Mouse (Mus musculus): ENCODE data around the gene Loxl3.

The Loxl3 gene

GRCm38 (mm10) chr6:83054871-83055431, 21.0 kb downstream of the Loxl3 start, which contains the start of gene Htra2:
Gene Htra2 (minus strand): TSS chr6:83055273.
- no peak for DNase-seq

- DNase-seq: no peak
Measured at GRCm38 (mm10) chr6:83057790-83058189, 23.8 kb downstream of the Loxl3 start, which contains the start of gene Dqx1. Gene Dqx1 (plus strand): TSS chr6:83057844.

- no peak for DNase-seq
Measured at GRCm38 (mm10) chr6:83058725-83059124, 24.8 kb downstream of the Loxl3 start.

- DNase-seq: no peak
Measured at GRCm38 (mm10) chr6:83065995-83066394, 32.0 kb downstream of the Loxl3 start.

- DNase-seq: no peak
Measured at GRCm38 (mm10) chr6:83066441-83066840, 32.5 kb downstream of the Loxl3 start.

- no peak for DNase-seq
Measured at GRCm38 (mm10) chr6:83068221-83068620, 34.2 kb downstream of the Loxl3 start.

- peak; percentile 24 for DNase-seq
Measured at GRCm38 (mm10) chr6:83068706-83069487, 34.9 kb downstream of the Loxl3 start.

GRCm38 (mm10) chr6:83069488-83070246, 35.7 kb downstream of the Loxl3 start:
- no peak for DNase-seq

- no peak for DNase-seq
Measured at GRCm38 (mm10) chr6:83070247-83070310, 36.1 kb downstream of the Loxl3 start, which contains the start of gene Tlx2. Gene Tlx2 (minus strand): TSS chr6:83070293.

- peak; percentile 60 for DNase-seq
Measured at GRCm38 (mm10) chr6:83070311-83071219, 36.6 kb downstream of the Loxl3 start.

- peak; percentile 45 for DNase-seq
Measured at GRCm38 (mm10) chr6:83071220-83071619, 37.2 kb downstream of the Loxl3 start.

GRCm38 (mm10) chr6:83074979-83075378, 41.0 kb downstream of the Loxl3 start:
- no peak for DNase-seq

GRCm38 (mm10) chr6:83077630-83078323, 43.8 kb downstream of the Loxl3 start, which contains the start of gene Pcgf1:
Gene Pcgf1 (plus strand): TSS chr6:83077869.
- peak; percentile 62 for DNase-seq

GRCm38 (mm10) chr6:83078324-83078858, 44.4 kb downstream of the Loxl3 start:
- peak; percentile 98 for DNase-seq

- no peak for DNase-seq
Measured at GRCm38 (mm10) chr6:83080210-83080609, 46.2 kb downstream of the Loxl3 start.

GRCm38 (mm10) chr6:83083497-83083896, 49.5 kb downstream of the Loxl3 start:
- DNase-seq: no peak

GRCm38 (mm10) chr6:83084477-83084876, 50.5 kb downstream of the Loxl3 start:
- no peak for DNase-seq

GRCm38 (mm10) chr6:83086121-83087035, 52.4 kb downstream of the Loxl3 start, which contains the start of gene Lbx2:
Gene Lbx2 (plus strand): TSS chr6:83086367.
- DNase-seq: no peak

GRCm38 (mm10) chr6:83087205-83087925, 53.4 kb downstream of the Loxl3 start:
- no peak for DNase-seq

GRCm38 (mm10) chr6:83087926-83088260, 53.9 kb downstream of the Loxl3 start:
- DNase-seq: no peak
